Mouse (Mus musculus): ENCODE data around the gene 4930562C15Rik.

GRCm38 (mm10) chr16:4907972-4908371, 72.8 kb downstream of the 4930562C15Rik start:
- no peak for TF ChIP-seq CTCF (IDR thresholded peaks at IDR 0.05; ENCODE audit: borderline replicate concordance, control insufficient read depth, extremely low read depth, insufficient read depth, low read length, poor library complexity)
- TF ChIP-seq POLR2A (IDR thresholded peaks at IDR 0.05; ENCODE audit: control insufficient read depth, extremely low read depth, insufficient read depth, low read length, poor library complexity), result no peak

All from thymus, adult 2 months (tissue).